Mouse (Mus musculus) bone marrow macrophage, adult 2 months (primary cell): Measurements from ENCODE around the gene 4931409K22Rik. TPM values are rescaled to one million over a fixed set of nuclear protein-coding genes. Genes with fewer than 3 reads are reported as not detected.

ENCODE experiments used
- H3K27ac ChIP-seq: 2 replicates; pipeline ENCODE4 v1.5.1; 2012; ENCODE audit warnings: low read depth, low read length; ENCODE audit not compliant: insufficient read depth
- H3K4me1 ChIP-seq: 2 replicates; pipeline ENCODE4 v1.6.1; 2012; ENCODE audit warnings: low read length; ENCODE audit not compliant: control insufficient read depth, insufficient read depth
- H3K4me3 ChIP-seq: 2 replicates; pipeline ENCODE4 v1.5.1; 2012; ENCODE audit warnings: mild to moderate bottlenecking, low read length, moderate library complexity; ENCODE audit not compliant: insufficient read depth
- CTCF ChIP-seq: IDR thresholded peaks from 2 replicates; pipeline ENCODE4 v1.5.1; 2012; ENCODE audit warnings: low read depth, mild to moderate bottlenecking, low read length, moderate library complexity
- POLR2A ChIP-seq: IDR thresholded peaks from 2 replicates; pipeline ENCODE4 v1.6.1; 2012; ENCODE audit warnings: mild to moderate bottlenecking, low read depth, low read length, borderline replicate concordance
- polyA plus RNA-seq: library from polyadenylated mRNA; stranded (reverse); fragments of >200 nt; gene quantifications from 2 replicates; pipeline ENCODE4 v1.2.4, GENCODE M21; 2012; ENCODE audit not compliant: missing spikeins, insufficient read depth, insufficient read length

The 4931409K22Rik gene
- polyA plus RNA-seq: not detected in 2 replicates

- TF ChIP-seq CTCF: no peak
- TF ChIP-seq POLR2A: no peak
- no peak within 1 kb of the TSS for H3K4me3 ChIP-seq
- H3K27ac ChIP-seq: no peak within 1 kb of the TSS
- no peaks in the 10 kb centered on the region for H3K4me1 ChIP-seq
These were observed at the start of gene 4931409K22Rik for GRCm38 (mm10) chr5:24556709-24557108. Gene 4931409K22Rik, minus strand, starts transcription at chr5:24556809.

DNA sequence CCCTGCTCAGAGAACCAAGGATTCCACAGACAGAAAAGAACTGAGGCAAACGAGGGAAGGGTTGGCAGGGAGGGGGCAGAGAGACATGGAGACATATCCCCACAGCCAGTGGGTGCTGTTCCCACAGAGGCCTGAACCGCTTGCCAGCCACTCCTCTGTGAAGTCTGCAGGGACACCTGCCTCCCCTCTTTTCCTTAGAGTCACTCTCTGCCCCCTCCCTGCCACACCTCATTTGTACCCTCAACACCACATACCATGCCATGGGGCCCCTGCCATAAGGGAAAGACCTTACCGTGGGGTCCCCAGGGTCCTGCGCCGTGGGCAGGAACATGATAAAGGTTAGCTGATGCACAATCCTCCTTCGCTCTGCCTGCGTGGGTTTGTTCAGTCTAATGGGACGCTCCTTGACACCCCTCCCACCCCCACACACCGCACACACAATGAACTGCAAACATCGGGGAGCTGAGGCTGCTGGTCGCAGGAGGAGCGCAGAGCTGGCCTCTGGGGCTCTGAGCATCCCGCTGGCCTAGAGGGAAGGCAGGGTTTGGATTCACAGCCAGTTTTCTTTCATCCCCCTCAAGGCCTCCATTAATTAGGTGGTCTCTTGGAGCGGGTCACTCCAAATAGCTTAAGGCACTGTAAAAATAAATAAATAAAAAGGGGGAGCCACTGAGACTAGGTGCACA is 49.5 kb upstream of the 4931409K22Rik start:
- Histone ChIP-seq H3K4me3 (no peak overlapping the region), H3K27ac (no peak overlapping the region), H3K4me1 (no peaks in the 10 kb centered on the region)
- no peak for TF ChIP-seq POLR2A
- no peak for TF ChIP-seq CTCF

GRCm38 (mm10) chr5:24605321-24605979 is 48.8 kb upstream of the 4931409K22Rik start:
- Histone ChIP-seq H3K4me1 (no peaks in the 10 kb centered on the region), H3K4me3 (peak overlapping the region; percentile 38; the same call in 1 of the 2 replicates), H3K27ac (no peak overlapping the region)
- TF ChIP-seq POLR2A (no peak), CTCF (no peak)

GRCm38 (mm10) chr5:24604656-24605100 is 48.1 kb upstream of the 4931409K22Rik start:
- Histone ChIP-seq H3K4me3 (peak overlapping the region; percentile 38), H3K4me1 (no peaks in the 10 kb centered on the region), H3K27ac (no peak overlapping the region)
- no peak for TF ChIP-seq POLR2A
- TF ChIP-seq CTCF: no peak

- H3K27ac ChIP-seq: no peak overlapping the region
- no peak for TF ChIP-seq POLR2A
- TF ChIP-seq CTCF: no peak
- H3K4me3 ChIP-seq: no peak overlapping the region; the same call in 1 of the 2 replicates
- H3K4me1 ChIP-seq: no peaks in the 10 kb centered on the region
These were observed 47.6 kb upstream of the 4931409K22Rik start for GRCm38 (mm10) chr5:24604080-24604655.

DNA sequence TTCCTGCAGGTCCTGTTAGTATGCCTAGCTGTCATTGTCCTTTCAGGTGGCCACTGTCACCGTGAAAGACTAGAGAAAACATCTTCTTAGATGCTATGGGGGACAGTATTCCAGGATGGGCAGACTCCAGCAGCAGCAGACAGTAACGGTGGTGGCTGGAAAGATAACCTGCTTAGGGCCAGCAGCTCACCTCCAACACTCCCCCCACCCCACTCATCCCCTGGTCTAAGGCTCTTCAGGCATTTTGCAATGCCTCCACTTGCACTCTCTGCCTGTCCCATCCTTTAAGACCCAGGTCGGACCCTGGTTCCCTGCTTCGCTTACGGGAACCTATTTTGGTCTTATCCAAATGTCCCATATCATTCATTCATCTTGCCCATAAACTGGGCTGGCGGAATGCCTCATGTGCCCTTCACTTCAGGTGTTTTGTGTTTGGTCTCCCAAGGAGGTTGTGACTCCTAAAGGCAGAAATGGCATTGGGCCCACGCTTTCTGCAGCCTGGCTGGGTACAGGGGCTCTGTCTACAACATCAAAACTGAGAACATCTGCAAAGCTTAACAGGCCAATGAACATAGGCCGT is 46.9 kb upstream of the 4931409K22Rik start:
- no peak for TF ChIP-seq POLR2A
- no peak for TF ChIP-seq CTCF
- Histone ChIP-seq H3K4me3 (no peak overlapping the region), H3K27ac (no peak overlapping the region), H3K4me1 (no peaks in the 10 kb centered on the region)

- Histone ChIP-seq H3K4me1 (no peaks in the 10 kb centered on the region), H3K4me3 (peak overlapping the region; percentile 41), H3K27ac (no peak overlapping the region)
- TF ChIP-seq POLR2A: no peak
- no peak for TF ChIP-seq CTCF
These were observed 46.2 kb upstream of the 4931409K22Rik start for GRCm38 (mm10) chr5:24602751-24603343.

GRCm38 (mm10) chr5:24601911-24602750 is 45.5 kb upstream of the 4931409K22Rik start:
- TF ChIP-seq POLR2A: no peak
- no peak for TF ChIP-seq CTCF
- Histone ChIP-seq H3K27ac (no peak overlapping the region), H3K4me3 (peak overlapping the region; percentile 41), H3K4me1 (peaks cover 2% of the 10 kb centered on the region; the same call in 1 of the 2 replicates)
